Mouse (Mus musculus): ENCODE measurements around the gene Atp6v1c2.

- TF ChIP-seq CTCF (IDR thresholded peaks at IDR 0.05; ENCODE audit: low read depth) (no peak), EP300 (optimal IDR thresholded peaks at IDR 0.05) (no peak)
Measured at GRCm38 (mm10) chr12:17360104-17360503, 30.9 kb upstream of the Atp6v1c2 start.

All from stomach, postnatal 0 days (tissue).